Mouse (Mus musculus) ovary, postnatal 36 days (tissue): ENCODE results near the gene Kazn.

ENCODE experiments used
- DNase-seq: peaks from one replicate; pipeline ENCODE4 v3.0.0; 2022; ENCODE audit warnings: low spot score, mixed read lengths

Gene Kazn

GRCm38 (mm10) chr4:142164386-142164785 is 74.8 kb downstream of the Kazn start:
- DNase-seq: no peak

DNA sequence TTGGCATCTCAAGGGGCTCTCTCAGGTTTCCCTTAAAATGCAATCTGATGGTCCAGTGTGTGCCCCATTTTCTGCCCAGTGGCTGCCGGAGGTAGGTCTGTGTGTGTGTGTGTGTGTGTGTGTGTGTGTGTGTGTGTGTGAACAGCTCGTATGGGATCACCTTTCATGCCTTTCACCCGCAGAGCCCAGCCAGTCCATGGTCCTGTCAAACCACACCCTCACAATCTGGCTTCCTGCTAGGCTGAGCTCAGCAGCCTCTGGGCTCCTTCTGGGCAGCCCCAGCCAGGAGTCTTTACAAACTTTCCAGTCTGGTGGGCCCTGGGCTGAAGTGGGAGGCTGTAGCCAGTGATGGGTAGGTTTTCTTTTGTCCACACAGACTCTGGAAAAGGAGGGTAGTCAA is 75.3 kb downstream of the Kazn start:
- no peak for DNase-seq

DNA sequence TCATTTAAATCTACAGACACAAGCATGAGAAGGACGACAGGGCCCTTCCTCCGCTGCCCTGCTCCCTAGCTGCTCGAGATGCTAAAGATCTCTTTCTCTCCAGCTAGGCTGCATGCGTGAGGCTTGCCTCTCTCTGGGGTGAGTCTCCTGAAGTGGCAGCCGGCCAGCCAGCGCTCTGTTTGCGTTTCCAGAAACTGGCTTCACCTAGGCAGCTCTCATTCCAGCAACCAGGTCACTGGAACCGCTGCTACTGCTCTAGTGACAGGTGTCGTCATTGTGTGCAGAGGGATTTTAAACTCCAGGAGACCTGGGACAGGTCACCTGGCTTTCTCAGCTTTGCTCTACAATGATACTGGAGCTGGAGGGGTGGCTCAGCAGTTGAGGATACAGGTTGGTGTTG is 76.5 kb downstream of the Kazn start:
- DNase-seq: no peak

GRCm38 (mm10) chr4:142162102-142162501 is 77.1 kb downstream of the Kazn start:
- DNase-seq: no peak

DNA sequence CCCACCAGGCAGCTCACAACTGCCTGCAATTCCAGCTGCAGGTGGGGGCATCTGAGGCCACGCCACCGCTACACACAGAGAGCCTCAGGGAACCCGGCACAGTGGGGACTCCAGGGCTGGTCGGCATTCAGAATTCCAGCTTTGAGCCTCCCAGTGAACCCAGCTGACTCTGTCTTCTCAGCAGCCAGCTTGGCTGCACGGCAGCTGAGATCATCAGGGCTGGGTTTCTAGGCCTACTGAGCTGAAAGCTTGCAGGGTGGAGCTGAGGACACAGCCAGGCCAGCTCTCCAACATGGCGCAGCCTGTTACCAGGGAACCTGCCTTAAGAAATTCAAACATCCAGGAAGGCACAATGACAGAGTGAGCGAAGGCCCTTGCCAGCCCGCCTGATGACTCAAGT is 79.2 kb downstream of the Kazn start:
- no peak for DNase-seq

- no peak for DNase-seq
Measured at GRCm38 (mm10) chr4:142156506-142156905, 82.7 kb downstream of the Kazn start.

DNA sequence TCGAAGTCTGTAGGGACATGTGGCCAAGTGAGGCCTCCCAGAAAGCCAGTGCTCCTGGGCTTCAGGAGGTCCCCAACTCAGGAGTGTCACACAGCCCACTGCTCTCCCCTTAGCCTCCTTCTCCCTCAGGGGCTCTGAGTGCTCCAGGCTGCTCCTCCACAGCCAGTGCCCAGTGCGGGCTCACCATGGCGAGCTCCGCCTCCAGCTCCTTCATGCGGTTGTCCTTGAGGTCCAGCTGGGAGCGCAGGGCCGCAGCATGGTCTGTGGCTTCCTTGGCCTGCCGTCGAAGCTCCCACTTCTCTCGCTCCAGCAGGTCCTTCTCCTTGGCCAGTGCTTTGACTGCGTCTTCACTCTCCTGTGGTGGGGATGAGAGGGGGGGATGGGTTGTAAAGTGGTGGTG is 85.0 kb downstream of the Kazn start:
- peak; percentile 45 for DNase-seq

- DNase-seq: peak; percentile 81
Measured at GRCm38 (mm10) chr4:142153526-142153925, 85.7 kb downstream of the Kazn start.

DNA sequence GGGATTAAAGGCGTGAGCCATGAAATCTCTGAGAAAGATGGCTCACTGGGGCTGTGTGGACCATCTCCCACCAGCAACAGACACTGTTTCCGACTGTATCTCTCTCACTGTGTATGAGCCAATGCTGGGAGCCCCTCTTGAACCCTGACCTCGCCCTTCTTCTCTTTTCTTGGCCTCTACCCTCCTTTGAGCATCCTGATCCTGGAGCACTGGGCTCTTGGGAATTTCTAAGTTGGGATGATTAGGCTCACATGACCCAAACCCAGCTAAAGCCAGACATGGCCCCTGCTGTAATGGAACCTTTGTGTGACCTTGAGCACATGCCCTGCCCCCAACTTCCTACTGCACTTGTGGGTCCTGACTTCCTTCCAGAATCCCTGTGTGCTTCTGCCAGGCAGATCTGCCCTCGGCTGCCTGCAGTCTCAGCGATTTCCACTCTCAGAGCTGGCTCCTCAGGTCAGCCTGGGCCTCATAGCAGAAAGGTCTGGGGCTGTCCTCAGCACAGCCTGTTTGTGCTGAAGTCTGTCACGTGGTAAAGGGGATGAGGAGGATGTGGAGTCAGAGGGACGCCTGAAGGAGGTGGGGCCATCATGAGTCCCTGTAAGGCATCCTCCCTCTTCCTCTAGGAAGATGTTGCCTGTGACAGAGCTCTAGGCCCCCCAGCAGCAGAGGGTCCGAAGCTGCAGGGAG is 86.3 kb downstream of the Kazn start:
- DNase-seq: no peak

DNA sequence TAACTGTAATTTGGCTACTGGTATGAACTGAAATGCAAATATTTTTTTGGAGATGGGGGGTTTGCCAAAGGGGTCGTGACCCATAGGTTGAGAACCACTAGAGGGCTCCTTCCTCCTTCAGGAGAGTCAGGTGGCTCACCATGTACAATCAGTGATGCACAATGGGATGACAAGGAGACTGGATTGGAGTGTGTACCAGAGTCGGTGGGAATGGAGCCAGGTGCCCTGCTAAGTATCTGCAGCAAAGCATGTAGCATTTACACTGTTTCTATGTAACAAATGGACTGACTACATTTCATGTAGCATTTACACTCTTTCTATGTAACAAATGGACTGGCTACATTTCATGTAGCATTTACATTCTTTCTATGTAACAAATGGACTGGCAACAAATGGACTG is 89.1 kb downstream of the Kazn start:
- DNase-seq: no peak

GRCm38 (mm10) chr4:142149202-142149601 is 90.0 kb downstream of the Kazn start:
- no peak for DNase-seq

GRCm38 (mm10) chr4:142147671-142148070 is 91.5 kb downstream of the Kazn start:
- DNase-seq: no peak

DNA sequence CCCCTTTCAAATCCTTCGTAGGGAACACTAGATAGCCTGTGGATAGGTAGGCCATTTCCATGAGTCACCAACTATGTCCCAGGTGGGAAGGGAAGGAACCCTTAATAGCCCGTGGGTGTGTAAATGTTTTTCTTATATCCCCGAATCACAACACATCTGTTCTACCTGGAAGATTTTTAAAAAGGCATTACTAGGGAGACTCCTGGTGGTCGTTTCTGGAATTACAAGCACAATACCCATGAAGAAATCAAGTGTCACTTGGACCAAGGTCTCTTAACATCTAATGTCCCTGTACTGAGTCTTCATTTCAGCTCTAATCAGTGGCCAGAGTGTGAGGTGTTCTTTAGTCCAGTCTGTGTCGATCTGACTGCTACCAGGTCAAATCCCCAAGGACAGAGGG is 95.1 kb downstream of the Kazn start:
- DNase-seq: no peak

GRCm38 (mm10) chr4:142143290-142143689 is 95.9 kb downstream of the Kazn start:
- DNase-seq: no peak

DNA sequence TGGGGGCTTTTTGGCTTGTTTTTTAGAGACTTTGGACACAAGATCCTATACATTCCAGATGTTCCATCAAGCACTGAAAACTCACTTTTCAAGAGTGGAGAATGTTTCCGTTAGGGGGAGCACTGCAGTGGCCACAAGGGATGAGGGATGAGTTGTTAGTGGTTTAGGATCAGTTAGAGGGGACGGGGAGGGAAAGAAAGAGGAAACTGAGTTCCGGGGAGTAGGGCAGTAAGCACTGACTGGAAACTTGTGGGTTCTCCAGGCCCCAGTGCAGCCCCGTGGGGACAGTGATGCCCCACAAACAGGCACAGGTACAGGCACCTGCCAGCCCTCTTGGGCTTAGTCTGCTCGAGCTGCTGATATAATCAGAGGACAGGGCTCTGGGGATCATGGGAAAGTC is 99.5 kb downstream of the Kazn start:
- DNase-seq: no peak

- DNase-seq: no peak
Measured at GRCm38 (mm10) chr4:142138356-142139099, 100.7 kb downstream of the Kazn start.

GRCm38 (mm10) chr4:142136766-142137503 is 102.3 kb downstream of the Kazn start:
- DNase-seq: no peak

DNA sequence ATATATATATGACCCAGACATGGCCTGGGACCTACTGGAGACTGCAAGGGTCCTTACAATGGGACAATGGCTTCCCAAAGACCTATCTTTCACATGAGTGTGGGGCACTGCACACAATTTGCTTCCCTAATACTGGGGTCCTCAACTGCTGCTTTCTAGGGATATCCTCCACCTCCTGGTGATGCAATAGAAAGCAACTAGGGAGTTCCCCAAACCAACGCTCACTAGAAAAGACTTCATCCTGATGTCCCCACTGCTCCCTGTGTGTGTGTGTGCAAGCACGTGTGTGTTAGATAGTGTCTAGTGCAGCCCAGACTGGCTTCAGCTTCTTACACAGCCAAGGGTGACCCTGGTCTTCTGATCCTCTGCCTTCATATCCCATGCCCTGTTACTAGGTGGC is 103.7 kb downstream of the Kazn start:
- no peak for DNase-seq

- no peak for DNase-seq
Measured at GRCm38 (mm10) chr4:142130162-142130561, 109.0 kb downstream of the Kazn start.

- DNase-seq: no peak
Measured at GRCm38 (mm10) chr4:142127275-142127788, 111.9 kb downstream of the Kazn start.

GRCm38 (mm10) chr4:142126641-142127274 is 112.4 kb downstream of the Kazn start:
- DNase-seq: no peak

DNA sequence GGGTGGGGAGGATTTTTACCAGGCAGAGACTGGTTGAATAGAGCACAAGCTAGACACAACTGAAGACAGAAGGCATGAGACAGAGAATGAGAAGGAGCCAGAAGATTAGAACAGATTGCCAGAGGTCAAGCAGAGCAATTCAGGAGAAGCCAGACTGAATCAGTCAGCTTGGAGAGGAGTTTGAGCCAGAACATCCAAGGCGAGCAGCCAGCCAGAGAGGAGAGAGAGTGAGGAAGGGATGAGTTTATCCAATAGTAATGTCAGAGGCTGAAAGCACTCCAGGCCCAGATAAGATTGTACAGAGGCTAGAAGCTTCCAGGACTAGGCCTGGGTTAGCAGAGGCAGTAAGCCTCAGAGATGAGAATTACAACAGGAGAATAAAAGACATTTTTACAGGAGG is 118.0 kb downstream of the Kazn start:
- no peak for DNase-seq
